Mouse (Mus musculus) cerebellum, postnatal 25 days (tissue): Measurements from ENCODE around the gene Rnf113a2.
A peak's percentile ranks its signal among the peaks of the same experiment; 100 is the strongest.

ENCODE experiments used
- DNase-seq, 2 experiments: peaks; one replicate each; pipeline ENCODE4 v3.0.0; 2021; ENCODE audit warnings: mixed read lengths in 2 of 2

Rnf113a2 gene

GRCm38 (mm10) chr12:84408819-84409507 lies 8.0 kb upstream of the Rnf113a2 start, which contains the start of the genes Entpd5 and Bbof1:
TSS of gene Entpd5 (minus strand) at chr12:84409029.
TSS of gene Bbof1 (plus strand) at chr12:84409071.
- peak; percentile 95 to 98 for DNase-seq

GRCm38 (mm10) chr12:84417605-84417922 lies 568 bp downstream of the Rnf113a2 start:
- DNase-seq: no peak

GRCm38 (mm10) chr12:84423990-84424389 lies 7.0 kb downstream of the Rnf113a2 start:
- DNase-seq: no peak

GRCm38 (mm10) chr12:84429825-84430224 lies 12.8 kb downstream of the Rnf113a2 start:
- no peak for DNase-seq

- no peak for DNase-seq
Measured at GRCm38 (mm10) chr12:84438697-84439096, 21.7 kb downstream of the Rnf113a2 start.

GRCm38 (mm10) chr12:84442526-84442925 lies 25.5 kb downstream of the Rnf113a2 start:
- no peak for DNase-seq

GRCm38 (mm10) chr12:84447386-84447785 lies 30.4 kb downstream of the Rnf113a2 start:
- no peak for DNase-seq

- DNase-seq: no peak
Measured at GRCm38 (mm10) chr12:84448181-84448580, 31.2 kb downstream of the Rnf113a2 start.

GRCm38 (mm10) chr12:84449887-84450286 lies 32.9 kb downstream of the Rnf113a2 start:
- no peak for DNase-seq

- DNase-seq: no peak
Measured at GRCm38 (mm10) chr12:84450351-84450717, 33.3 kb downstream of the Rnf113a2 start.

GRCm38 (mm10) chr12:84450718-84451646 lies 34.0 kb downstream of the Rnf113a2 start, which contains the start of the genes Aldh6a1 and Lin52:
TSS of gene Aldh6a1 (minus strand) at chr12:84451004.
TSS of gene Lin52 (plus strand) at chr12:84451422.
- DNase-seq: peak; percentile 93 to 96

GRCm38 (mm10) chr12:84451801-84452200 lies 34.8 kb downstream of the Rnf113a2 start:
- peak in 1 of 2 experiments; percentile 24 for DNase-seq

- peak; percentile 19 to 48 for DNase-seq
Measured at GRCm38 (mm10) chr12:84456911-84457310, 39.9 kb downstream of the Rnf113a2 start.

- DNase-seq: no peak
Measured at GRCm38 (mm10) chr12:84459845-84460244, 42.8 kb downstream of the Rnf113a2 start.

- DNase-seq: no peak
Measured at GRCm38 (mm10) chr12:84461416-84461815, 44.4 kb downstream of the Rnf113a2 start.

GRCm38 (mm10) chr12:84462856-84463255 lies 45.9 kb downstream of the Rnf113a2 start:
- DNase-seq: no peak
